Comparison of ENCODE assay signal across 16 mouse cellular contexts in the genomic region with DNA sequence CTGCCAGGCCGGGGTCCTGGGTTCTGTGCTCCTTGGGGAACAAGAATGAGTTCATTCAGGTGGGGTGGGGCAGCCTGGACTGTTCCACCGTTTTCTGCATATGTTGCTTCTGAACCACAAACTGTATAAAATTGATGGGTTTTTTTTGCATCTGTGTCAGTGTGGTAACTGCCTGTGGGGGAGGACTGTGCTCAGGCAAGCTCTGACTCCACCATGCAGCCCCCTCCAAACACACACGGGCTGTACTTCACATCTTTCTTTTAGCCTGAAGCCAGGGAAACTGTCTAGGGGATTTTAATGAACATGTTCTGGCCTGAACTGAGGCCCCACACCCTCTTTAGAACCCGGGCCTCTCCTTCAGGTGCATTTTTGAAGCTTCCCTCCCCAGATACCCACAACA. TPM values are rescaled to one million over a fixed set of nuclear protein-coding genes. Genes with fewer than 3 reads are reported as not detected.
DNase-seq lines count a peak whose midpoint lies in the region; ATAC-seq and TF ChIP-seq lines count a peak whose summit lies in the region.
"Had no signal": no experiment of that assay in that cellular context is flagged by ENCODE, and none has a peak within 500 bp of the region (broad histone marks: within the 10 kb centered on the region; RNA-seq: fewer than 3 reads in every experiment).

No protein-coding gene starts in this region.

- no peak overlapping the region for H3K4me3 ChIP-seq in layer of hippocampus, adult 2 months
- H3K4me3 ChIP-seq in limb, embryonic 13.5 days: no peak overlapping the region
- no peak overlapping the region for H3K4me3 ChIP-seq in hindbrain, embryonic 11.5 days (ENCODE audit: low read depth, low read length)
- H3K4me3 ChIP-seq: liver, embryonic 12.5 days; megakaryocyte, embryonic 14.5 days; myocyte had no signal

- no peak for ATAC-seq in limb, embryonic 13.5 days (ENCODE audit: low FRiP score, low read depth)
- no peak for ATAC-seq in megakaryocyte-erythroid progenitor cell, adult 5-6 weeks (replicated peaks; ENCODE audit: low FRiP score, low TSS enrichment, poor library complexity, severe bottlenecking)
- ATAC-seq in hindbrain, embryonic 11.5 days (ENCODE audit: low FRiP score): no peak
- ATAC-seq: forebrain, embryonic 14.5 days; liver, embryonic 12.5 days had no signal

- peak overlapping the region; percentile 88 for H3K27ac ChIP-seq in layer of hippocampus, adult 2 months
- 0 out of 2 replicates have a peak overlapping the region, but pooled peaks have one; percentile 44 for H3K27ac ChIP-seq in limb, embryonic 13.5 days
- H3K27ac ChIP-seq in hindbrain, embryonic 11.5 days (ENCODE audit: low read depth, low read length): no peak overlapping the region
- H3K27ac ChIP-seq: liver, embryonic 12.5 days had no signal

- WGBS in limb, embryonic 13.5 days: 58% methylated on average over 4 of the region's 4 CpGs
- WGBS in hindbrain, embryonic 11.5 days: 83% methylated on average over 4 of the region's 4 CpGs

- H3K9ac ChIP-seq in limb, embryonic 13.5 days: no peak overlapping the region
- H3K9ac ChIP-seq in hindbrain, embryonic 11.5 days (ENCODE audit: low read depth, low read length): no peak overlapping the region
- H3K9ac ChIP-seq: liver, embryonic 12.5 days had no signal

- DNase-seq in layer of hippocampus, adult 2 months (ENCODE audit: low spot score in 2 of 2): no peak
- DNase-seq in layer of hippocampus, postnatal 25 days (ENCODE audit: extremely low spot score in 1 of 2, low spot score in 1 of 2): no peak
- peak; percentile 63 for DNase-seq in thymus, postnatal 0 days (ENCODE audit: low spot score)
- DNase-seq in thymus, postnatal 25 days: no peak
- DNase-seq in hindbrain, embryonic 11.5 days (ENCODE audit: low spot score): no peak
- DNase-seq: adrenal gland, adult 8-10 months; cerebellum, postnatal 14 days; gastrocnemius, postnatal 36 days; heart, postnatal 10 days; right cerebral cortex, postnatal 25 days had no signal

- no peaks in the 10 kb centered on the region for H3K9me3 ChIP-seq in limb, embryonic 13.5 days
- H3K9me3 ChIP-seq in hindbrain, embryonic 11.5 days (ENCODE audit: control insufficient read depth, low read length): no peaks in the 10 kb centered on the region
- H3K9me3 ChIP-seq: liver, embryonic 12.5 days had no signal

- peaks cover 41% of the 10 kb centered on the region for H3K36me3 ChIP-seq in limb, embryonic 13.5 days
- H3K36me3 ChIP-seq in hindbrain, embryonic 11.5 days (ENCODE audit: control insufficient read depth, insufficient read depth, low read length): no peaks in the 10 kb centered on the region

- H3K4me2 ChIP-seq in limb, embryonic 13.5 days (replicated peaks): no peak overlapping the region
- no peak overlapping the region for H3K4me2 ChIP-seq in hindbrain, embryonic 11.5 days (replicated peaks; ENCODE audit: low read depth, low read length)
- H3K4me2 ChIP-seq: liver, embryonic 12.5 days had no signal

- H3K27me3 ChIP-seq in limb, embryonic 13.5 days: 0 out of 2 replicates have a peak, but pooled peaks cover 2% of the 10 kb centered on the region
- no peaks in the 10 kb centered on the region; the same call in 1 of the 2 replicates for H3K27me3 ChIP-seq in hindbrain, embryonic 11.5 days (ENCODE audit: control insufficient read depth, insufficient read depth, low read length)

- no peak for TF ChIP-seq CTCF in layer of hippocampus, adult 2 months (conservative IDR thresholded peaks at IDR 0.05)

- H3K4me1 ChIP-seq in limb, embryonic 13.5 days: peaks cover 64% of the 10 kb centered on the region
- no peaks in the 10 kb centered on the region; the same call in 1 of the 2 replicates for H3K4me1 ChIP-seq in hindbrain, embryonic 11.5 days (replicated peaks; ENCODE audit: control insufficient read depth, insufficient read depth, low read length)

RNA-seq across cellular contexts. Expression of gene Grasp, which starts 8.6 kb away (rescaled TPM):
- 10 to 100 TPM; 79.5 to 82.7 TPM for total RNA-seq in layer of hippocampus, adult 2 months (2021)
- total RNA-seq in layer of hippocampus, postnatal 25 days (2021): 10 to 100 TPM; 73.1 to 77.9 TPM
- 1.2 TPM in 2 replicates for polyA plus RNA-seq in thymus, postnatal 0 days (2015; fragmentation: Nextera tagmentation; extraction: Ambion mirVana)
- 5.7 and 6.0 TPM in 2 replicates for polyA plus RNA-seq in limb, embryonic 13.5 days (2015; fragmentation: Nextera tagmentation; extraction: Ambion mirVana)
- total RNA-seq in megakaryocyte-erythroid progenitor cell, adult 5-6 weeks (2014; fragmentation: Nextera tagmentation): 0.17 TPM in 1 of 2 replicates, not detected in the other
- 0.27 TPM in 1 of 2 replicates, not detected in the other for total RNA-seq in megakaryocyte-erythroid progenitor cell, adult 5-6 weeks (2017)
- 4.5 and 5.0 TPM in 2 replicates for polyA plus RNA-seq in hindbrain, embryonic 11.5 days (2014; fragmentation: Nextera tagmentation; extraction: Ambion mirVana)

RNA-seq across cellular contexts. Expression of gene Nr4a1, which starts 21.5 kb away (rescaled TPM):
- total RNA-seq in layer of hippocampus, adult 2 months (2021): 10 to 100 TPM; 39.8 to 54.8 TPM
- total RNA-seq in layer of hippocampus, postnatal 25 days (2021): 10 to 100 TPM; 50.5 to 62.3 TPM
- polyA plus RNA-seq in thymus, postnatal 0 days (2015; fragmentation: Nextera tagmentation; extraction: Ambion mirVana): 24.4 and 27.4 TPM in 2 replicates
- 10.0 and 10.3 TPM in 2 replicates for polyA plus RNA-seq in limb, embryonic 13.5 days (2015; fragmentation: Nextera tagmentation; extraction: Ambion mirVana)
- total RNA-seq in megakaryocyte-erythroid progenitor cell, adult 5-6 weeks (2014; fragmentation: Nextera tagmentation): 0.66 and 3.2 TPM in 2 replicates
- total RNA-seq in megakaryocyte-erythroid progenitor cell, adult 5-6 weeks (2017): 15.1 and 16.4 TPM in 2 replicates
- 2.2 and 2.9 TPM in 2 replicates for polyA plus RNA-seq in hindbrain, embryonic 11.5 days (2014; fragmentation: Nextera tagmentation; extraction: Ambion mirVana)

RNA-seq across cellular contexts. Expression of gene Atg101, which starts 51.5 kb away (rescaled TPM):
- 10 to 100 TPM; 50.6 to 53.3 TPM for total RNA-seq in layer of hippocampus, adult 2 months (2021)
- 10 to 100 TPM; 45.2 to 53.9 TPM for total RNA-seq in layer of hippocampus, postnatal 25 days (2021)
- polyA plus RNA-seq in thymus, postnatal 0 days (2015; fragmentation: Nextera tagmentation; extraction: Ambion mirVana): 95.1 and 103 TPM in 2 replicates
- polyA plus RNA-seq in limb, embryonic 13.5 days (2015; fragmentation: Nextera tagmentation; extraction: Ambion mirVana): 64.1 and 70.4 TPM in 2 replicates
- 14.7 and 18.0 TPM in 2 replicates for total RNA-seq in megakaryocyte-erythroid progenitor cell, adult 5-6 weeks (2014; fragmentation: Nextera tagmentation)
- 31.7 and 42.1 TPM in 2 replicates for total RNA-seq in megakaryocyte-erythroid progenitor cell, adult 5-6 weeks (2017)
- 66.5 and 69.6 TPM in 2 replicates for polyA plus RNA-seq in hindbrain, embryonic 11.5 days (2014; fragmentation: Nextera tagmentation; extraction: Ambion mirVana)

RNA-seq across cellular contexts. Expression of gene Acvr1b, which starts 58.7 kb away (rescaled TPM):
- total RNA-seq in layer of hippocampus, adult 2 months (2021): 10 to 100 TPM; 85.1 to 87.8 TPM
- 10 to 100 TPM; 82.8 to 83.1 TPM for total RNA-seq in layer of hippocampus, postnatal 25 days (2021)
- polyA plus RNA-seq in thymus, postnatal 0 days (2015; fragmentation: Nextera tagmentation; extraction: Ambion mirVana): 3.9 and 4.6 TPM in 2 replicates
- polyA plus RNA-seq in limb, embryonic 13.5 days (2015; fragmentation: Nextera tagmentation; extraction: Ambion mirVana): 6.1 and 7.1 TPM in 2 replicates
- total RNA-seq in megakaryocyte-erythroid progenitor cell, adult 5-6 weeks (2014; fragmentation: Nextera tagmentation): 1.4 and 2.8 TPM in 2 replicates
- 1.0 and 2.7 TPM in 2 replicates for total RNA-seq in megakaryocyte-erythroid progenitor cell, adult 5-6 weeks (2017)
- 16.2 and 17.1 TPM in 2 replicates for polyA plus RNA-seq in hindbrain, embryonic 11.5 days (2014; fragmentation: Nextera tagmentation; extraction: Ambion mirVana)

Comparison
In these comparisons a context has a peak if more than half of its experiments do, and no peak if none do; other contexts are left out.
1. RNA of gene Grasp, which starts 8.6 kb away (total RNA-seq): 79.5 to 82.7 TPM in layer of hippocampus, adult 2 months and 73.1 to 77.9 TPM in layer of hippocampus, postnatal 25 days; 0.17 to 0.27 TPM in megakaryocyte-erythroid progenitor cell, adult 5-6 weeks; every median in the first group is over 10 times any median in the second.